Comparison of ENCODE assay signal across 13 mouse cellular contexts in genomic region chr11:106785043-106785442, GRCm38 (mm10). TPM values are rescaled to one million over a fixed set of nuclear protein-coding genes. Genes with fewer than 3 reads are reported as not detected.
DNase-seq lines count a peak whose midpoint lies in the region; ATAC-seq and TF ChIP-seq lines count a peak whose summit lies in the region.
"Had no signal": no experiment of that assay in that cellular context is flagged by ENCODE, and none has a peak within 500 bp of the region (broad histone marks: within the 10 kb centered on the region; RNA-seq: fewer than 3 reads in every experiment).

No protein-coding gene starts in this region.

- H3K9ac ChIP-seq in embryonic facial prominence, embryonic 12.5 days, result no peak overlapping the region
- H3K9ac ChIP-seq in kidney, postnatal 0 days (ENCODE audit: low read depth, low read length), result no peak overlapping the region

- TF ChIP-seq POLR2A in testis, adult 2 months (IDR thresholded peaks at IDR 0.05; ENCODE audit: control insufficient read depth, low read depth, low read length), result no peak

- 71% methylated on average over 1 of the region's 1 CpGs for WGBS in embryonic facial prominence, embryonic 12.5 days
- 83% methylated on average over 1 of the region's 1 CpGs for WGBS in embryonic facial prominence, embryonic 10.5 days
- WGBS in kidney, postnatal 0 days, result 63% methylated on average over 1 of the region's 1 CpGs

- ATAC-seq in embryonic facial prominence, embryonic 12.5 days (ENCODE audit: insufficient number of reproducible peaks, insufficient read depth, low FRiP score, low TSS enrichment), result no peak
- no peak for ATAC-seq in kidney, postnatal 0 days (replicated peaks; ENCODE audit: low FRiP score, low read depth)
- ATAC-seq: activated CD4-positive, CD25-positive, alpha-beta regulatory T cell, adult 4 months had no signal

- no peak overlapping the region for H3K4me2 ChIP-seq in embryonic facial prominence, embryonic 12.5 days (replicated peaks)
- H3K4me2 ChIP-seq in kidney, postnatal 0 days (ENCODE audit: low read length), result peak overlapping the region; percentile 66; the same call in 1 of the 2 replicates

- H3K4me3 ChIP-seq in embryonic facial prominence, embryonic 12.5 days, result 0 out of 2 replicates have a peak overlapping the region, but pooled peaks have one; percentile 75
- H3K4me3 ChIP-seq in embryonic facial prominence, embryonic 10.5 days, result no peak overlapping the region; the same call in 1 of the 2 replicates
- H3K4me3 ChIP-seq in kidney, postnatal 0 days (replicated peaks; ENCODE audit: low read depth, low read length), result no peak overlapping the region
- H3K4me3 ChIP-seq in testis, adult 2 months (ENCODE audit: control insufficient read depth, low read depth, low read length), result peak overlapping the region; percentile 22; the same call in 1 of the 2 replicates

- H3K9me3 ChIP-seq in embryonic facial prominence, embryonic 12.5 days, result no peaks in the 10 kb centered on the region
- no peaks in the 10 kb centered on the region for H3K9me3 ChIP-seq in embryonic facial prominence, embryonic 10.5 days
- no peaks in the 10 kb centered on the region for H3K9me3 ChIP-seq in kidney, postnatal 0 days (replicated peaks; ENCODE audit: low read length)

- no peak for DNase-seq in embryonic facial prominence, embryonic 10.5 days (ENCODE audit: low spot score)
- no peak for DNase-seq in kidney, postnatal 0 days (ENCODE audit: low spot score)
- no peak for DNase-seq in kidney, adult 11 months
- no peak for DNase-seq in testis, postnatal 10 days (ENCODE audit: low spot score)
- peak; percentile 11 for DNase-seq in splenic B cell, adult 2 months (ENCODE audit: low read depth, low spot score)
- DNase-seq in thymus, postnatal 36 days, result no peak
- DNase-seq: kidney, adult 2 months; layer of hippocampus, adult 9-11 months; spleen, adult 18-20 months; thymus, adult 2 months had no signal

- peaks cover 17% of the 10 kb centered on the region for H3K4me1 ChIP-seq in embryonic facial prominence, embryonic 12.5 days
- H3K4me1 ChIP-seq in embryonic facial prominence, embryonic 10.5 days, result peaks cover 17% of the 10 kb centered on the region
- H3K4me1 ChIP-seq in kidney, postnatal 0 days (replicated peaks; ENCODE audit: insufficient read depth, low read length), result no peaks in the 10 kb centered on the region
- H3K4me1 ChIP-seq in testis, adult 2 months (ENCODE audit: control insufficient read depth, insufficient read depth, low read length), result no peaks in the 10 kb centered on the region

- H3K27ac ChIP-seq in embryonic facial prominence, embryonic 12.5 days, result no peak overlapping the region
- H3K27ac ChIP-seq in embryonic facial prominence, embryonic 10.5 days (replicated peaks), result no peak overlapping the region
- no peak overlapping the region for H3K27ac ChIP-seq in kidney, postnatal 0 days
- no peak overlapping the region for H3K27ac ChIP-seq in testis, adult 2 months (ENCODE audit: control insufficient read depth, insufficient read depth, low read depth, low read length)

- no peak for TF ChIP-seq CTCF in kidney, postnatal 0 days (IDR thresholded peaks at IDR 0.05; ENCODE audit: low read depth)
- TF ChIP-seq CTCF in testis, adult 2 months (IDR thresholded peaks at IDR 0.05; ENCODE audit: control insufficient read depth, insufficient read depth, insufficient replicate concordance, low read depth, low read length), result no peak

- H3K27me3 ChIP-seq in embryonic facial prominence, embryonic 12.5 days, result no peaks in the 10 kb centered on the region
- H3K27me3 ChIP-seq in embryonic facial prominence, embryonic 10.5 days (replicated peaks; ENCODE audit: low read depth, poor library complexity, severe bottlenecking), result no peaks in the 10 kb centered on the region
- no peaks in the 10 kb centered on the region for H3K27me3 ChIP-seq in kidney, postnatal 0 days (ENCODE audit: insufficient read depth, low read length)
- no peaks in the 10 kb centered on the region for H3K27me3 ChIP-seq in testis, adult 2 months (ENCODE audit: control insufficient read depth, insufficient read depth, low read length)
- no peaks in the 10 kb centered on the region for H3K27me3 ChIP-seq in splenic B cell, adult 2 months (ENCODE audit: control insufficient read depth, insufficient read depth, low read length, poor library complexity, severe bottlenecking)

- peaks cover 57% of the 10 kb centered on the region for H3K36me3 ChIP-seq in embryonic facial prominence, embryonic 12.5 days
- H3K36me3 ChIP-seq in embryonic facial prominence, embryonic 10.5 days (replicated peaks), result peaks cover 77% of the 10 kb centered on the region
- peaks cover 41% of the 10 kb centered on the region for H3K36me3 ChIP-seq in kidney, postnatal 0 days (ENCODE audit: insufficient read depth, low read length)
- peaks cover 21% of the 10 kb centered on the region for H3K36me3 ChIP-seq in testis, adult 2 months (ENCODE audit: control insufficient read depth, insufficient read depth, low read length)
- peaks cover 58% of the 10 kb centered on the region for H3K36me3 ChIP-seq in splenic B cell, adult 2 months (ENCODE audit: control insufficient read depth, insufficient read depth, low read length, poor library complexity, severe bottlenecking)

RNA-seq across cellular contexts. Expression of gene Ddx5, which starts 3.9 kb away (rescaled TPM):
- 390 and 406 TPM in 2 replicates for polyA plus RNA-seq in embryonic facial prominence, embryonic 12.5 days (2016; fragmentation: Nextera tagmentation; extraction: Ambion mirVana)
- 312 and 326 TPM in 2 replicates for polyA plus RNA-seq in embryonic facial prominence, embryonic 10.5 days (2016; fragmentation: Nextera tagmentation; extraction: Ambion mirVana)
- polyA plus RNA-seq in kidney, postnatal 0 days (2015; fragmentation: Nextera tagmentation; extraction: Ambion mirVana), result 297 and 309 TPM in 2 replicates
- polyA plus RNA-seq in testis, adult 2 months (2012; rRNA removed), result 642 and 659 TPM in 2 replicates

RNA-seq across cellular contexts. Expression of gene Cep95, which starts 4.0 kb away (rescaled TPM):
- polyA plus RNA-seq in embryonic facial prominence, embryonic 12.5 days (2016; fragmentation: Nextera tagmentation; extraction: Ambion mirVana), result 28.1 and 30.2 TPM in 2 replicates
- 17.6 and 19.7 TPM in 2 replicates for polyA plus RNA-seq in embryonic facial prominence, embryonic 10.5 days (2016; fragmentation: Nextera tagmentation; extraction: Ambion mirVana)
- polyA plus RNA-seq in kidney, postnatal 0 days (2015; fragmentation: Nextera tagmentation; extraction: Ambion mirVana), result 12.7 and 13.8 TPM in 2 replicates
- 18.5 and 20.8 TPM in 2 replicates for polyA plus RNA-seq in testis, adult 2 months (2012; rRNA removed)

RNA-seq across cellular contexts. Expression of gene Polg2, which starts 5.7 kb away (rescaled TPM):
- polyA plus RNA-seq in embryonic facial prominence, embryonic 12.5 days (2016; fragmentation: Nextera tagmentation; extraction: Ambion mirVana), result 14.3 and 15.2 TPM in 2 replicates
- polyA plus RNA-seq in embryonic facial prominence, embryonic 10.5 days (2016; fragmentation: Nextera tagmentation; extraction: Ambion mirVana), result 9.9 and 11.2 TPM in 2 replicates
- polyA plus RNA-seq in kidney, postnatal 0 days (2015; fragmentation: Nextera tagmentation; extraction: Ambion mirVana), result 11.1 and 11.9 TPM in 2 replicates
- polyA plus RNA-seq in testis, adult 2 months (2012; rRNA removed), result 2.8 and 3.1 TPM in 2 replicates

RNA-seq across cellular contexts. Expression of gene Milr1, which starts 34.0 kb away (rescaled TPM):
- polyA plus RNA-seq in embryonic facial prominence, embryonic 12.5 days (2016; fragmentation: Nextera tagmentation; extraction: Ambion mirVana), result 1.4 TPM in 2 replicates
- polyA plus RNA-seq in embryonic facial prominence, embryonic 10.5 days (2016; fragmentation: Nextera tagmentation; extraction: Ambion mirVana), result 0.59 and 1.1 TPM in 2 replicates
- 0.78 and 0.89 TPM in 2 replicates for polyA plus RNA-seq in kidney, postnatal 0 days (2015; fragmentation: Nextera tagmentation; extraction: Ambion mirVana)
- 0.10 and 0.16 TPM in 2 replicates for polyA plus RNA-seq in testis, adult 2 months (2012; rRNA removed)

RNA-seq across cellular contexts. Expression of gene Pecam1, which starts 34.6 kb away (rescaled TPM):
- 28.9 and 30.5 TPM in 2 replicates for polyA plus RNA-seq in embryonic facial prominence, embryonic 12.5 days (2016; fragmentation: Nextera tagmentation; extraction: Ambion mirVana)
- polyA plus RNA-seq in embryonic facial prominence, embryonic 10.5 days (2016; fragmentation: Nextera tagmentation; extraction: Ambion mirVana), result 17.3 and 20.8 TPM in 2 replicates
- polyA plus RNA-seq in kidney, postnatal 0 days (2015; fragmentation: Nextera tagmentation; extraction: Ambion mirVana), result 54.1 and 55.0 TPM in 2 replicates
- polyA plus RNA-seq in testis, adult 2 months (2012; rRNA removed), result 1.6 and 1.8 TPM in 2 replicates

Comparison
In these comparisons a context has a peak if more than half of its experiments do, and no peak if none do; other contexts are left out.
1. H3K4me3 ChIP-seq: peak in embryonic facial prominence, embryonic 12.5 days (single experiment) and testis, adult 2 months (single experiment); none in embryonic facial prominence, embryonic 10.5 days (single experiment) and kidney, postnatal 0 days (single experiment).